8 mouse cellular contexts compared by ENCODE assay signal in the genomic region with DNA sequence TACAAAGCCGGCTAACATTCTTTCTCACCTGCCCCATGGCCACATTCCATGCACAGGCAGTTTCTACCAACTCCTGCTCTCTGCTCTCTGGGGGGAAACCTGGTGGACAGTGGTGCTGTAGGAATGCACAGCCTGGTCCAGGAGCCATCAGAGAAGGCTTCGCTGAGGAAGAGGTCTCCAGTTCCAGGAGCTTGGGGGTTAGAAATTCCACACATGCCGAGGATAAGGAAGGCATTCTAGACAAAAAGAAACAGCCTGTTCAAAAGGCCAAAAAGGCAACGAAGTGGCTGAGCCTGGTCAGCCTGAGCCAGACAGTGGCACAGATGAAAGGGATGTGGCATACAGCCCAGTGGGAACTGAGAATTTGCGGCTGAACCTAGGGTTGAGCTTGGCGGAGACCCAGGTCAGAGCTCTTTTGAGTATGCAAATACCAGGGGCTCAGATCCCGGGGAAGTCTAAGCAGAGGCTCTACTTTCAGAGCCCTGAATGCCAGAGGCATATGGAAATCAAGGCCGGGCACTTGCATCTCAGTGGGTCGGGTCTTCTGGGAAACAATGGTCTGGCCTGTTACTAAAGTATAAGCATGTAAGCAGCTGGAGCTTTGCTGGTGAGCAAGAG. TPM values are rescaled to one million over a fixed set of nuclear protein-coding genes. Genes with fewer than 3 reads are reported as not detected.
DNase-seq lines count a peak whose midpoint lies in the region; ATAC-seq and TF ChIP-seq lines count a peak whose summit lies in the region.

No protein-coding gene starts in this region.

- H3K27ac ChIP-seq in embryonic facial prominence, embryonic 15.5 days (replicated peaks) = peak overlapping the region; percentile 36; the same call in 1 of the 2 replicates
- no peak overlapping the region for H3K27ac ChIP-seq in stomach, postnatal 0 days (replicated peaks)

- H3K27me3 ChIP-seq in embryonic facial prominence, embryonic 15.5 days = peaks cover 4% of the 10 kb centered on the region; the same call in 1 of the 2 replicates
- no peaks in the 10 kb centered on the region for H3K27me3 ChIP-seq in stomach, postnatal 0 days (ENCODE audit: control insufficient read depth, insufficient read depth, low read length)

- H3K36me3 ChIP-seq in embryonic facial prominence, embryonic 15.5 days = no peaks in the 10 kb centered on the region
- no peaks in the 10 kb centered on the region for H3K36me3 ChIP-seq in stomach, postnatal 0 days (ENCODE audit: control insufficient read depth, insufficient read depth, low read length)

- WGBS in embryonic facial prominence, embryonic 15.5 days = 12% methylated on average over 9 of the region's 9 CpGs
- 19% methylated on average over 9 of the region's 9 CpGs for WGBS in lung, adult 2 months
- 16% methylated on average over 9 of the region's 9 CpGs for WGBS in stomach, postnatal 0 days

- intact Hi-C loops in left cerebral cortex, postnatal 14 days (cut with DNase I) = loop anchor here (10.0 kb wide), 1 partner anchor 445 kb away; no protein-coding TSS in a partner anchor
- intact Hi-C loops in left cerebral cortex, postnatal 36 days (cut with DNase I) = loop anchor here (5.0 to 10.0 kb wide), 2 partner anchors 58 to 445 kb away; no protein-coding TSS in a partner anchor

- no peak for TF ChIP-seq CTCF in lung, adult 2 months (IDR thresholded peaks at IDR 0.05; ENCODE audit: insufficient read depth, low read length)
- TF ChIP-seq CTCF in stomach, postnatal 0 days (IDR thresholded peaks at IDR 0.05; ENCODE audit: low read depth) = no peak

- H3K4me3 ChIP-seq in embryonic facial prominence, embryonic 15.5 days (replicated peaks) = no peak overlapping the region
- no peak overlapping the region for H3K4me3 ChIP-seq in lung, adult 2 months (replicated peaks; ENCODE audit: extremely low read depth, low read depth, low read length)
- no peak overlapping the region for H3K4me3 ChIP-seq in stomach, postnatal 0 days (ENCODE audit: low read depth, low read length)

- no peak overlapping the region for H3K9ac ChIP-seq in embryonic facial prominence, embryonic 15.5 days
- H3K9ac ChIP-seq in stomach, postnatal 0 days (ENCODE audit: low read length) = no peak overlapping the region

- peak; percentile 71; the same call in 1 of the 2 replicates for ATAC-seq in embryonic facial prominence, embryonic 15.5 days (ENCODE audit: insufficient number of reproducible peaks, low FRiP score, low TSS enrichment, low read depth)
- no peak for ATAC-seq in stomach, postnatal 0 days (ENCODE audit: low FRiP score, low TSS enrichment)

- no peak for TF ChIP-seq POLR2A in lung, adult 2 months (IDR thresholded peaks at IDR 0.05; ENCODE audit: borderline replicate concordance, extremely low read depth, low read depth, low read length)

- peak; percentile 28 to 35 for DNase-seq in left cerebral cortex, postnatal 14 days (ENCODE audit: low spot score in 2 of 2)
- no peak for DNase-seq in left cerebral cortex, postnatal 36 days (ENCODE audit: low spot score in 2 of 2)
- peak; percentile 24 for DNase-seq in adipocyte (ENCODE audit: low spot score)
- peak; percentile 33 for DNase-seq in lung, adult 2 months
- peak; percentile 29 for DNase-seq in yolk sac, embryonic 10.5 days (ENCODE audit: low spot score)
- DNase-seq in stomach, postnatal 0 days (ENCODE audit: low spot score) = no peak
- DNase-seq in cerebellum, postnatal 25 days = no peak

- peaks cover 16% of the 10 kb centered on the region for H3K4me1 ChIP-seq in embryonic facial prominence, embryonic 15.5 days
- peaks cover 2% of the 10 kb centered on the region; the same call in 1 of the 2 replicates for H3K4me1 ChIP-seq in lung, adult 2 months (ENCODE audit: control insufficient read depth, insufficient read depth, low read length)
- no peaks in the 10 kb centered on the region for H3K4me1 ChIP-seq in stomach, postnatal 0 days (replicated peaks; ENCODE audit: control insufficient read depth, insufficient read depth)

- no peak for TF ChIP-seq EP300 in stomach, postnatal 0 days (optimal IDR thresholded peaks at IDR 0.05)

- H3K9me3 ChIP-seq in embryonic facial prominence, embryonic 15.5 days (replicated peaks) = no peaks in the 10 kb centered on the region
- no peaks in the 10 kb centered on the region for H3K9me3 ChIP-seq in stomach, postnatal 0 days (ENCODE audit: control insufficient read depth, low read length)

- no peak overlapping the region for H3K4me2 ChIP-seq in embryonic facial prominence, embryonic 15.5 days (replicated peaks)
- no peak overlapping the region for H3K4me2 ChIP-seq in stomach, postnatal 0 days (replicated peaks; ENCODE audit: low read depth)

RNA-seq across cellular contexts. Expression of a gene that starts 21.0 kb away (rescaled TPM):
- 100 to 1,000 TPM; 118 to 120 TPM for total RNA-seq in left cerebral cortex, postnatal 14 days (2021)
- 100 to 1,000 TPM; 114 to 123 TPM for total RNA-seq in left cerebral cortex, postnatal 36 days (2021)
- polyA plus RNA-seq in embryonic facial prominence, embryonic 15.5 days (2015; fragmentation: Nextera tagmentation; extraction: Ambion mirVana) = 83.9 and 99.6 TPM in 2 replicates
- 32.7 and 45.8 TPM in 2 replicates for polyA plus RNA-seq in lung, adult 2 months (2012; rRNA removed)
- 44.0 and 45.6 TPM in 2 replicates for polyA plus RNA-seq in stomach, postnatal 0 days (2015; fragmentation: Nextera tagmentation; extraction: Ambion mirVana)

RNA-seq across cellular contexts. Expression of a gene that starts 31.8 kb away (rescaled TPM):
- 1 to 10 TPM; 1.7 to 2.9 TPM for total RNA-seq in left cerebral cortex, postnatal 14 days (2021)
- total RNA-seq in left cerebral cortex, postnatal 36 days (2021) = 1 to 10 TPM; 2.1 to 2.4 TPM
- 10.2 and 11.8 TPM in 2 replicates for polyA plus RNA-seq in embryonic facial prominence, embryonic 15.5 days (2015; fragmentation: Nextera tagmentation; extraction: Ambion mirVana)
- polyA plus RNA-seq in lung, adult 2 months (2012; rRNA removed) = 45.0 and 52.8 TPM in 2 replicates
- polyA plus RNA-seq in stomach, postnatal 0 days (2015; fragmentation: Nextera tagmentation; extraction: Ambion mirVana) = 3.2 and 3.6 TPM in 2 replicates

Comparison
In these comparisons a context has a peak if more than half of its experiments do, and no peak if none do; other contexts are left out.
1. DNase-seq: peak in left cerebral cortex, postnatal 14 days (2 of 2), adipocyte (single experiment), lung, adult 2 months (single experiment) and yolk sac, embryonic 10.5 days (single experiment); none in left cerebral cortex, postnatal 36 days (0 of 2), stomach, postnatal 0 days (single experiment) and cerebellum, postnatal 25 days (0 of 2).